Mouse (Mus musculus) cerebellum, adult 2 months (tissue): ENCODE measurements around the gene Dnase1l3.

Source experiments
- CTCF ChIP-seq: fragments of 200-500 bp; IDR thresholded peaks from 2 replicates; pipeline ENCODE4 v1.5.1; 2011; ENCODE audit warnings: low read depth, mild to moderate bottlenecking, control low read depth, low read length, moderate library complexity, borderline replicate concordance; ENCODE audit not compliant: insufficient read depth
- POLR2A ChIP-seq: fragments of 200-500 bp; IDR thresholded peaks from 2 replicates; pipeline ENCODE4 v1.6.1; 2011; ENCODE audit warnings: low read length, control low read depth, borderline replicate concordance; ENCODE audit not compliant: insufficient read depth

DNA sequence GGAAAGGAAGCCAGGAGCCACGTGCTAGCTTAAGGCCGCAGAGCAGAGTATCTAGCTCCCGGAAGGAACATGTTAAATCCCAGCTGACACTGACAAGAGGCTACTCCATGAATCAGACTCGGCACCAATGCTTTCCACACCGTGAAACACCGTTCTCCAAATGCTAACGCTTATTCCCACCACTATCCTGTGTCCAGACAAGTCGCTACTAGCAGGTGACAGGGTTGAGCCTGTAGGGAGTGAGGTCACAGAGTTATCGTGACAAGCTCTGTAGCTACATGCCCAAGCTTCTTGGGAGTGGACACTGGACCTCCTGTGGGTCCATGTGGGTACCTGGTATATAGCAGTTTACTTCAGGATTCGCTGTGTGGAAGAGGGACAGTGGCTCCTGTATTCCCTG is 37.9 kb downstream of the Dnase1l3 start:
- TF ChIP-seq CTCF: no peak
- TF ChIP-seq POLR2A: no peak
